Mouse (Mus musculus) MEL (cell line): ENCODE results near the gene Cnn3. TPM values are rescaled to one million over a fixed set of nuclear protein-coding genes. Genes with fewer than 3 reads are reported as not detected.

Experiments
- DNase-seq: peaks from one replicate; pipeline ENCODE4 v3.0.0; 2011; ENCODE audit warnings: low read depth, low spot score
- H3K27ac ChIP-seq: 2 replicates; pipeline ENCODE4 v1.5.1; 2012; ENCODE audit warnings: low read depth, mild to moderate bottlenecking, control low read depth, low read length, moderate library complexity; ENCODE audit not compliant: control insufficient read depth
- H3K27me3 ChIP-seq, 2 experiments: fragments of 150-350 bp in 1 of 2; sonication (generic) in 1 of 2; 2 replicates each; pipeline ENCODE4 v1.6.1; 2012; ENCODE audit warnings: low read length in 2 of 2, mild to moderate bottlenecking in 2 of 2, improper control_type of control experiment in 1 of 2, moderate library complexity in 1 of 2; ENCODE audit not compliant: insufficient read depth in 2 of 2, control insufficient read depth in 1 of 2
- H3K36me3 ChIP-seq, 2 experiments: 2 replicates each; pipeline ENCODE4 v1.6.1; 2012 to 2014; ENCODE audit warnings: low read length in 2 of 2, improper control_type of control experiment in 1 of 2, inconsistent platforms in 1 of 2, mild to moderate bottlenecking in 1 of 2; ENCODE audit not compliant: insufficient read depth in 2 of 2, control insufficient read depth in 1 of 2
- H3K4me1 ChIP-seq, 2 experiments: fragments of 150-350 bp in 1 of 2; sonication (generic) in 1 of 2; 2 replicates each; pipeline ENCODE4 v1.6.1; 2012; ENCODE audit warnings: low read length in 2 of 2, improper control_type of control experiment in 1 of 2, mild to moderate bottlenecking in 1 of 2; ENCODE audit not compliant: insufficient read depth in 2 of 2, control insufficient read depth in 1 of 2
- H3K4me3 ChIP-seq, 2 experiments: fragments of 150-350 bp in 1 of 2; sonication (generic) in 1 of 2; 2 replicates each; pipeline ENCODE4 v1.5.1; 2012; ENCODE audit warnings: low read depth in 2 of 2, low read length in 2 of 2, mild to moderate bottlenecking in 2 of 2, moderate library complexity in 2 of 2, control low read depth in 1 of 2, improper control_type of control experiment in 1 of 2; ENCODE audit not compliant: control insufficient read depth in 1 of 2, insufficient read depth in 1 of 2
- H3K79me2 ChIP-seq: 2 replicates; pipeline ENCODE4 v1.6.1; 2012; ENCODE audit warnings: mild to moderate bottlenecking, low read length, moderate library complexity; ENCODE audit not compliant: control insufficient read depth, poor library complexity, insufficient read depth
- H3K9ac ChIP-seq: 2 replicates; pipeline ENCODE4 v1.6.1; 2012; ENCODE audit warnings: low read depth, mild to moderate bottlenecking, control low read depth, low read length, moderate library complexity; ENCODE audit not compliant: control insufficient read depth, poor library complexity, severe bottlenecking
- H3K9me3 ChIP-seq: fragments of 150-350 bp; sonication (generic); replicated peaks from 2 replicates; pipeline ENCODE4 v1.6.1; 2012; ENCODE audit warnings: mild to moderate bottlenecking, low read length, improper control_type of control experiment, moderate library complexity; ENCODE audit not compliant: insufficient read depth
- BHLHE40 ChIP-seq: IDR thresholded peaks from 2 replicates; pipeline ENCODE4 v1.6.1; 2012; ENCODE audit warnings: low read depth, mild to moderate bottlenecking, inconsistent platforms, low read length, improper control_type of control experiment, borderline replicate concordance
- CHD1 ChIP-seq: IDR thresholded peaks from 2 replicates; pipeline ENCODE4 v1.6.1; 2012; ENCODE audit warnings: low read depth, mild to moderate bottlenecking, inconsistent platforms, low read length, improper control_type of control experiment
- CTCF ChIP-seq, 3 experiments: IDR thresholded peaks in 2 of 3; conservative IDR thresholded peaks in 1 of 3; 2 replicates each; pipeline ENCODE4 v1.5.1; 2011 to 2012; ENCODE audit warnings: low read length in 3 of 3, low read depth in 2 of 3, mild to moderate bottlenecking in 2 of 3, improper control_type of control experiment in 1 of 3, inconsistent platforms in 1 of 3, mixed read lengths in 1 of 3, moderate library complexity in 1 of 3; ENCODE audit not compliant: control insufficient read depth in 1 of 3, insufficient read depth in 1 of 3, poor library complexity in 1 of 3, severe bottlenecking in 1 of 3
- E2F4 ChIP-seq: IDR thresholded peaks from 2 replicates; pipeline ENCODE4 v1.6.1; 2011; ENCODE audit warnings: low read depth, low read length, improper control_type of control experiment, borderline replicate concordance
- GABPA ChIP-seq: IDR thresholded peaks from 2 replicates; pipeline ENCODE4 v1.6.1; 2012; ENCODE audit warnings: low read depth, mild to moderate bottlenecking, inconsistent platforms, low read length, improper control_type of control experiment, moderate library complexity
- GATA1 ChIP-seq: IDR thresholded peaks from 2 replicates; pipeline ENCODE4 v1.6.1; 2011; ENCODE audit warnings: low read depth, low read length, improper control_type of control experiment
- HCFC1 ChIP-seq: IDR thresholded peaks from 2 replicates; pipeline ENCODE4 v1.6.1; 2012; ENCODE audit warnings: low read depth, mild to moderate bottlenecking, inconsistent platforms, low read length, improper control_type of control experiment, moderate library complexity
- JUND ChIP-seq: IDR thresholded peaks from 2 replicates; pipeline ENCODE4 v1.6.1; 2011; ENCODE audit warnings: low read depth, mild to moderate bottlenecking, improper control_type of control experiment, low read length
- MAFK ChIP-seq: IDR thresholded peaks from 2 replicates; pipeline ENCODE4 v1.6.1; 2011; ENCODE audit warnings: low read depth, mild to moderate bottlenecking, low read length, improper control_type of control experiment, borderline replicate concordance
- MAX ChIP-seq: IDR thresholded peaks from 2 replicates; pipeline ENCODE4 v1.6.1; 2011; ENCODE audit warnings: low read length, improper control_type of control experiment
- MEF2A ChIP-seq: IDR thresholded peaks from 2 replicates; pipeline ENCODE4 v1.6.1; 2014; ENCODE audit warnings: low read depth, mild to moderate bottlenecking, inconsistent platforms, low read length, improper control_type of control experiment; ENCODE audit not compliant: poor library complexity, insufficient replicate concordance, severe bottlenecking; ENCODE audit errors: extremely low read depth
- NELFE ChIP-seq: IDR thresholded peaks from 2 replicates; pipeline ENCODE4 v1.6.1; 2011; ENCODE audit warnings: low read depth, low read length, improper control_type of control experiment
- NRF1 ChIP-seq: IDR thresholded peaks from 2 replicates; pipeline ENCODE4 v1.6.1; 2014; ENCODE audit warnings: low read depth, mild to moderate bottlenecking, inconsistent platforms, low read length, improper control_type of control experiment, moderate library complexity; ENCODE audit not compliant: poor library complexity, insufficient read depth, severe bottlenecking
- POLR2A ChIP-seq, 2 experiments: IDR thresholded peaks; 2 replicates each; pipeline ENCODE4 v1.6.1; 2011 to 2012; ENCODE audit warnings: low read length in 2 of 2, mild to moderate bottlenecking in 2 of 2, control low read depth in 1 of 2, improper control_type of control experiment in 1 of 2, low read depth in 1 of 2, moderate library complexity in 1 of 2; ENCODE audit not compliant: control insufficient read depth in 1 of 2, insufficient read depth in 1 of 2, poor library complexity in 1 of 2
- POLR2AphosphoS2 ChIP-seq: IDR thresholded peaks from 2 replicates; pipeline ENCODE4 v1.6.1; 2011; ENCODE audit warnings: low read length, improper control_type of control experiment
- RCOR1 ChIP-seq: IDR thresholded peaks from 2 replicates; pipeline ENCODE4 v1.6.1; 2012; ENCODE audit warnings: low read depth, mild to moderate bottlenecking, inconsistent platforms, low read length, improper control_type of control experiment
- SIN3A ChIP-seq: IDR thresholded peaks from 2 replicates; pipeline ENCODE4 v1.6.1; 2012; ENCODE audit warnings: low read length, improper control_type of control experiment, inconsistent platforms
- SMC3 ChIP-seq: IDR thresholded peaks from 2 replicates; pipeline ENCODE4 v1.6.1; 2011; ENCODE audit warnings: low read depth, low read length, improper control_type of control experiment
- USF1 ChIP-seq: IDR thresholded peaks from 2 replicates; pipeline ENCODE4 v1.6.1; 2014; ENCODE audit warnings: low read depth, mild to moderate bottlenecking, inconsistent platforms, low read length, improper control_type of control experiment, moderate library complexity
- ZC3H11A ChIP-seq: IDR thresholded peaks from 2 replicates; pipeline ENCODE4 v1.6.1; 2012; ENCODE audit warnings: low read depth, mild to moderate bottlenecking, inconsistent platforms, low read length, improper control_type of control experiment
- ZKSCAN1 ChIP-seq: IDR thresholded peaks from 2 replicates; pipeline ENCODE4 v1.6.1; 2012; ENCODE audit warnings: low read depth, mild to moderate bottlenecking, inconsistent platforms, low read length, improper control_type of control experiment, moderate library complexity
- ZMIZ1 ChIP-seq: IDR thresholded peaks from 2 replicates; pipeline ENCODE4 v1.6.1; 2012; ENCODE audit warnings: low read depth, mild to moderate bottlenecking, inconsistent platforms, low read length, improper control_type of control experiment, moderate library complexity
- polyA plus RNA-seq, 2 experiments: library from polyadenylated mRNA; stranded (reverse) in 1 of 2; unstranded in 1 of 2; fragments of >175 nt in 1 of 2; fragments of >200 nt in 1 of 2; gene quantifications; 2 replicates each; pipeline versions ENCODE4 v1.2.1 to v1.2.4; 2012; ENCODE audit warnings: low replicate concordance in 2 of 2, low read depth in 1 of 2; ENCODE audit not compliant: insufficient read length in 2 of 2, insufficient read depth in 1 of 2, missing spikeins in 1 of 2
- total RNA-seq: library from RNA; depleted of rRNA; stranded (reverse); fragments of 300-350 nt; gene quantifications from 2 replicates; pipeline ENCODE4 v1.2.3, GENCODE M21; 2012

Cnn3 gene
- total and polyA plus RNA-seq, 3 experiments: not detected

DNA sequence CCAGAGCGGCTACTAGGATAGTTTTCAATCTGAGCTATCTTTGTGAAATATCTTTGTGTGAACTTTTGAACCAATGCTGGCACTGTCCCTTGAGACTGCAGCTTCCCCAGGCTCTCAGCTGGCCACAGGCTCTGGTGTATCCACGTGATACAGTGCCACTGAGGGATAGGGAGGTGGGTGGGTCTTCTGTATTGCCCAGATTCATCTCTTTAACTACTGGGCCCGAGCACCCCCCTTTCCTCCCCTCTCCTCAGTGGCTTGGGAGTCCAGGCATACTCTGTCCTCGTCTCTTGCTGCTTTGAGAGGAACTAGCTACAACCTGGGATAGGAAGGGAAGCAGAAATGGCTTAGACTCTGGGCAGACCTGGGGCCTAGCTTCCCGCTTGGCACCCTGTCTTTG lies 9.0 kb downstream of the Cnn3 start:
- Histone ChIP-seq H3K36me3 (no peaks in the 10 kb centered on the region), H3K4me1 (no peaks in the 10 kb centered on the region)
- no peak for TF ChIP-seq MAFK
- no peak for TF ChIP-seq ZKSCAN1
- no peak for TF ChIP-seq CHD1
- TF ChIP-seq RCOR1: no peak
- no peak for TF ChIP-seq NELFE
- no peak for TF ChIP-seq JUND
- TF ChIP-seq MEF2A: no peak
- TF ChIP-seq USF1: no peak
- TF ChIP-seq E2F4: no peak
- no peak for TF ChIP-seq SMC3
- TF ChIP-seq BHLHE40: no peak
- no peak for TF ChIP-seq POLR2A (IDR thresholded peaks at IDR 0.05; ENCODE audit: control insufficient read depth in 1 of 2, insufficient read depth in 1 of 2, low read depth in 1 of 2, low read length in 2 of 2, poor library complexity in 1 of 2)
- TF ChIP-seq POLR2AphosphoS2: no peak
- no peak for TF ChIP-seq SIN3A
- TF ChIP-seq HCFC1: no peak
- no peak for TF ChIP-seq GABPA
- TF ChIP-seq NRF1: no peak
- no peak for TF ChIP-seq ZC3H11A
- no peak for TF ChIP-seq CTCF (IDR thresholded peaks at IDR 0.05 in 2 of 3, conservative IDR thresholded peaks at IDR 0.05 in 1 of 3; ENCODE audit: control insufficient read depth in 1 of 3, insufficient read depth in 1 of 3, low read depth in 2 of 3, low read length in 3 of 3, poor library complexity in 1 of 3, severe bottlenecking in 1 of 3)
- TF ChIP-seq ZMIZ1: no peak
- TF ChIP-seq, all 39 proteins: peak for 0
- DNase-seq: no peak
- Histone ChIP-seq H3K79me2 (no peaks in the 10 kb centered on the region), H3K9me3 (no peaks in the 10 kb centered on the region), H3K27me3 (no peaks in the 10 kb centered on the region), H3K9ac (no peak overlapping the region), H3K27ac (no peak overlapping the region), H3K4me3 (no peak overlapping the region)

DNA sequence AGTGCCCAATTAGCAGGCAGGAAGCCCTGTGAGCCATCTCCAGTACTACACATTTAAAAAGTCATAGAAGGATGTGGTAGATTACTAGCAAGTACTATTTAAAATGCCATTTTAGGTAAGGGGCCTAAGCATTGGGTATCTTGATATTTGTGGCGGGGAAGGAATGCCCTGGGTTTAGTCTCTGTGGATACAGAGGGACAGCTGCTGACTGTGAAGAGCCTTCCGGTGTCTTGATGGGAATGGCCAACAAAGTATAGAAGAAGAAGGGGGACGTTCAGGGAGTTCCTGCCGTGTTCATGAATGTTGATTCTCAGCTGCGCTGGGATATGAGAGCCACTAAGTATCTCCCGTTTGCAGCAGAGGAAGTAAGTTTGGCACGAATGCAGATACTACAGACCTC lies 10.8 kb downstream of the Cnn3 start:
- H3K9ac ChIP-seq: no peak overlapping the region
- no peak for DNase-seq
- no peaks in the 10 kb centered on the region for H3K79me2 ChIP-seq
- H3K36me3 ChIP-seq: no peaks in the 10 kb centered on the region
- no peaks in the 10 kb centered on the region for H3K27me3 ChIP-seq
- no peak overlapping the region for H3K27ac ChIP-seq
- no peaks in the 10 kb centered on the region for H3K9me3 ChIP-seq
- no peak overlapping the region for H3K4me3 ChIP-seq
- TF ChIP-seq GATA1: no peak
- no peak for TF ChIP-seq MAX
- H3K4me1 ChIP-seq: no peaks in the 10 kb centered on the region
